Mouse (Mus musculus) megakaryocyte progenitor cell, adult 5-6 weeks (primary cell): ENCODE results near the gene Ccdc87. TPM values are rescaled to one million over a fixed set of nuclear protein-coding genes. Genes with fewer than 3 reads are reported as not detected.
A peak's percentile ranks its signal among the peaks of the same experiment; 100 is the strongest.
"Not testable (repeated sequence)": the region's sequence is repeated elsewhere in the genome, so short reads cannot be mapped to it uniquely, and the experiment has no call there.

ENCODE experiments used
- ATAC-seq: replicated peaks from 2 replicates; pipeline ENCODE4 v1.8.0; 2016; ENCODE audit warnings: mild to moderate bottlenecking, moderate TSS enrichment, inconsistent platforms; ENCODE audit not compliant: poor library complexity
- total RNA-seq, 2 experiments: library from RNA; stranded (forward) in 1 of 2; stranded (reverse) in 1 of 2; fragments of 157-497, 149-512 nt in 1 of 2; fragments of 200-1000 nt in 1 of 2; gene quantifications; 2 replicates each; pipeline versions ENCODE4 v1.2.3 to v1.2.4; 2015 to 2017

Ccdc87 gene
- total RNA-seq (2015) = not detected in 2 replicates
- total RNA-seq (2017) = not detected in 2 replicates

GRCm38 (mm10) chr19:4839149-4839548, at the start of gene Ccdc87, which contains the start of gene Ccs:
Gene Ccdc87 (plus strand): TSS chr19:4839366.
Gene Ccs (minus strand): TSS chr19:4839332.
- ATAC-seq = peak; percentile 98

DNA sequence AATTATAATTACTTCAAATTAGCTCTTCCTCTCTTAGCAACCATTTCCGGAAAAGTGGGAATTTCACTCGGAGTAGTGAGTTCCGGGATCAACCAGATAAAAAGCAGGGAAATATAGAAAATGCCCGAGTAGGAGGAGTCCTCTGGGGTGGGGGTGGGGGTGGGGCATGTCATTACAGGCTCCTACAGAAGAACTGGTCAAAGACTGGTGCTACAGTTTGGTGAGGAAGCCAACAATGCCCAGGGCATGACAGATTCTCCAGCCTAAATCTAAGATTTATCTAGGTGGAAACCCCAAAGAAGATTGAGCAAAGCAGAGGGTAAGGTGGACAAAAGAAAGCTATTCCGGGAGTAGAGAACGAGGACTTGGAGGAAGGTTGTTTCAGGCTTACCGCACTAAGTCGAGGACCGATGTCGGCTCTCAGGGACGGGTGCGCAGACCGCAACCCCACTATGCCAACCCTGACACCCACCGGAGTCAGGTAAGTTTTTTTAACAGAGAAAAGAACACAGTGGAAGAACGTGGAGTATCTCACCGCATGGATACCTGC, 45.8 kb upstream of the Ccdc87 start:
- peak; percentile 13; the same call in 1 of the 2 replicates for ATAC-seq

DNA sequence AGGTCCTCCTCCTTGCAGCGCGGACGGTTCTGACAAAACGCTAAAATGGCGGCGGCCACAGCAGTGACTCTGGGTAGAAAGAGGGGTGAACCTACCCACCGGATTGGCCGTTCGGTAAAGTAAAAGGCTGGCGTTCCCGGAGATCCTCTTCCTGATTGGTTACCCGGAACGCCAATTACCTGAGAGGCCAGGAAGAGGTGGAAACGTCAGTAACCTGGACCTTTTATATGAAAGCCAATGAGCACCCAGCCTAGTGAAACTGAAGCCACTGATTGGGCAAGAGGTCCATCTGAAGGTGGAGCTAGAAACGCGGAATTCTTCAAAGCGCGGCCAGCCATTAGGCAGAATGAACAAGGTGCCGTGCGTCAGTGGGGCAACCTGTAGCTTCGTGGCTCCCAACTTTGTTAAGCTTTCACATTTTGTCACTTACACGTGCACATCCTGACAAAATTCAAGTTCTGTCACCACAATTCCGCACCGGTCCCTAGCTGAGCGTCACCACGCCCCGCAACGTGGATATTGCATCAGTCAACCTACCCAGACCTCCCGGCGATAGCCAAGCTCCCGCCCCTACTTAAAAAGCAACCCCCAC, 45.2 kb upstream of the Ccdc87 start, which contains the start of gene Rbm4:
TSS of gene Rbm4 (minus strand) at position 71 of the 592 bp plus-strand sequence.
- peak; percentile 97 for ATAC-seq

GRCm38 (mm10) chr19:4795929-4796328, 43.2 kb upstream of the Ccdc87 start:
- no peak for ATAC-seq

DNA sequence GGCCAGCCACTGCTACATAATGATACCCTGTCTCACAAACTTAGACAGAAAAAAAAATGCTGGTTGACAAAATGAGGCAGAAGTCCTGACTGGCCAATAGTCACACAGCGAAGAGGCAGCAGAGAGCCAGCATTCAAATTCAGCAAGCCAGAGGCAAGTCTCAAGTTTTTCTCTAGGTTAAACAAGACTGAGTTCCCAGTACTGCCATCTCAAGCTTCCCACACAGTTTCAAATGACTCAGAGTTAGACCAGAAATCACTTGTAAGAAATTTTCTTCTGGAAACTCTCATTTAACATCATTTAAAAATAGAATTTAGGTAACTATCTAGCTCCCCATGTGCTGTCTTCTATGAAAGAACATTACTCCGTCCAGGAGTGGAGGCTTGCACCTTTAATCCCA, 41.3 kb upstream of the Ccdc87 start:
- no peak for ATAC-seq

- ATAC-seq = no peak
Observed at GRCm38 (mm10) chr19:4799083-4799482, 40.1 kb upstream of the Ccdc87 start.

DNA sequence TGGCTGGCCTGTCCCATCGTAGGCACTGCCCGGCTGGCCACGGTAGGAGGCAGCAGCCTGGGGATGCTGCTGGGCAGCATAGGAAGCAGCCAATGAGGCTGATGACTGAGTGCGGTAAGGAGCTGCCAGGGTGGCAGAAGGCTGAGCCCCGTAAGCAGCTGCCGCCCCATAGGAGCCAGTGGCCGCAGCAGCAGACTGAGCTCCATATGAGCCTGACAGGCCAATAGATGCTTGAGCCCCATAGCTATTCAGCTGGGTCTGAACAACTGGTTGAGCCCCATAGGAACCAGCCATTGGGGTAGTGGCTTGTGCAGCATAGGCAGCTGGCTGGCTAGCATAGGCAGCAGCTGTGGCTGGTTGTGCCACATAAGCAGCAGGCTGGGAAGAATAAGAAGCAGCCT, 36.5 kb upstream of the Ccdc87 start:
- ATAC-seq = no peak

GRCm38 (mm10) chr19:4803283-4803682, 35.9 kb upstream of the Ccdc87 start:
- ATAC-seq = no peak

- ATAC-seq = no peak
Observed at GRCm38 (mm10) chr19:4810309-4810708, 28.9 kb upstream of the Ccdc87 start.

GRCm38 (mm10) chr19:4810746-4811062, 28.5 kb upstream of the Ccdc87 start:
- no peak for ATAC-seq

GRCm38 (mm10) chr19:4811063-4811908, 27.9 kb upstream of the Ccdc87 start, which contains the start of the genes Gm21992 and Rbm14:
Gene Gm21992 (minus strand): TSS chr19:4811612.
Gene Rbm14 (minus strand): TSS chr19:4811634.
- peak; percentile 92 for ATAC-seq

- no peak for ATAC-seq
Observed at GRCm38 (mm10) chr19:4811909-4812242, 27.3 kb upstream of the Ccdc87 start.

DNA sequence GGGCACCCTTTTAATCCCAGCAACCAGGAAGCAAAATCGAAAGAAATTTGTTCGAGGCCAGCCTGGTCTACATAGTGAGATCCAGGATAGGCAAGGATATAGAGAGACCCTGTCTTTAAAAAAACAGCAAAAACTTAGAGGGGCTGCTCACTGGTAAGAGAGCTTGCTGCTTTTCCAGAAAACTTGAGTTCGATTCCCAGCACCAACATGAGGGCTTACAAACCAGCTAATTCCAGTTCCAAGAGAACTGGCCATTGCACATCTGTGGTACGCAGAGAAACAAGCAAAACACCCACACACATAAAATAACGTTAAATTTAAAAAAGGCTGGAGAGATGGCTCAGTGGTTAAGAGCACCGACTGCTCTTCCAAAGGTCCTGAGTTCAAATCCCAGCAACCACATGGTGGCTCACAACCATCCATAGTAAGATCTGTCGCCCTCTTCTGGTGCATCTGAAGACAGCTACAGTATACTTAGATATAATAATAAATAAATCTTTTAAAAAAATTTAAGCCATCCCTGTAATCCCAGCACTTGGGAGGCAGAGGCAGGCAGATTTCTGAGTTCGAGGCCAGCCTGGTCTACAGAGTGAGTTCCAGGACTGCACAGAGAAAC, 26.7 kb upstream of the Ccdc87 start:
- not testable (repeated sequence) for ATAC-seq

DNA sequence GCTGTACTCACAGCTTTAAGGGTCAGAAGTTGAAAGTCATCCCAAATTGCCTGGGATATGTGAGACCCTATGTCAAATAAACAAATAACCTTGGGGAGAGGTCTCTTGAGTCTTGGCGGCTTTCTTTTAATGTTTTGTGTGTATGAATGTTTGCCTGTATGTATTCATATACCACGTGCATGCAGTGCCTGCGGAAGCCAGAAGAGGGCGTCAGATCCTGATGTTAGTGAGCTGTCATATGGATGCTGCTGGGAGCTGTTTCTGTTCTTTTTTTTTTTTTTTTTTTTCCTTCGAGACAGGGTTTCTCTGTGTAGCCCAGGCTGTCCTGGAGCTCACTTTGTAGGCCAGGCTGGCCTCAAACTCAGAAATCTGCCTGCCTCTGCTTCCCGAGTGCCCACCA, 26.2 kb upstream of the Ccdc87 start:
- ATAC-seq = no peak

DNA sequence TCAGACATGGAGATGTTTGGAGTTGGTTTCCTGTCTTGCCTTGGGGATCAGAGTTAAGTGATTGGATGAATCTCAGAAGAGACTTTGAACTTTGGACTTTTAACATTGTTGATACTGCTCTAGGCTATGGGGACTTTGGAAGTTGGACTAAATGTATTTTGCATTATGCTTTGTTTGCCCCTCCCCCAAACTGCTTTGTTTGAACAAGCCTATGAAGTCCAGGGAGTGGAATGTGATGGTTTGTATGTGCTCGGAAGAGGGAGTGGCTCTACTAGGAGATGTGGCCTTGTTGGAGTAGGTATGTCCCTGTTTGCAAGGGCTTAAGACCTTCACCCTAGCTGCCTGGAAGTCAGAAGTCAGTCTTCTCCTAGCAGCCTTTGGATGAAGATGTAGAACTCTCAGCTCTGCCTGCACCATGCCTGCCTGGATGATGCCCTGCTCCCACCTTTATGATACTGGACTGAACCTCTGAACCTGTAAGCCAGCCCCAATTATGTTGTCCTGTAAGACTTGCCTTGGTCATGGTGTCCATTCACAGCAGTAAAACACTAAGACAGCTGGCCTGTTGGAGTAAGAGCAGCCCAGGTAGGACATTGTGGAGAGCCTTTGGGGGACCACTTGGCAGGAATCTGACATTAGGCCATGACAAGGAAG, 21.9 kb upstream of the Ccdc87 start:
- no peak for ATAC-seq

- ATAC-seq = no peak
Observed at GRCm38 (mm10) chr19:4820678-4821303, 18.4 kb upstream of the Ccdc87 start.

GRCm38 (mm10) chr19:4828444-4829114, 10.6 kb upstream of the Ccdc87 start:
- no peak for ATAC-seq

- no peak for ATAC-seq
Observed at GRCm38 (mm10) chr19:4829156-4829555, 10.0 kb upstream of the Ccdc87 start.

DNA sequence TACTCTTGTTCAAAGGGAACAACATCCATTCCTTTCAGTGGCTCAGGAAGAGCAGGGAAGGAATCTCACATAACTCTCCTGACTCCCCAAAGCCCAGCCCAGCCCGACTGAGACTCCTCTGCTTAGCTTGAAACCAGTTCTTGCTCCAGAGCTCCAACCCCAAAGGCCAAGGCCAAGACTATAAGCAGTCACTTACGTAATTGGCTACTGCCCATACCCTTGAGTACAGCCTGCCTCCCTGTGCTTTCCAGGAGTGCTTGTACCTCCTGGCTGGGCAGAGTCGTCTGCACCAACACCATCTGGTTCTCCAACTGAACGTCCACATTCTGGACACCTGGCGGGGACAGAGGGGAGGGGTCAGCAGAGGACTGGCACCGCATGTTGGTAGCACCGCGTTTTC, 5.2 kb upstream of the Ccdc87 start:
- no peak for ATAC-seq

DNA sequence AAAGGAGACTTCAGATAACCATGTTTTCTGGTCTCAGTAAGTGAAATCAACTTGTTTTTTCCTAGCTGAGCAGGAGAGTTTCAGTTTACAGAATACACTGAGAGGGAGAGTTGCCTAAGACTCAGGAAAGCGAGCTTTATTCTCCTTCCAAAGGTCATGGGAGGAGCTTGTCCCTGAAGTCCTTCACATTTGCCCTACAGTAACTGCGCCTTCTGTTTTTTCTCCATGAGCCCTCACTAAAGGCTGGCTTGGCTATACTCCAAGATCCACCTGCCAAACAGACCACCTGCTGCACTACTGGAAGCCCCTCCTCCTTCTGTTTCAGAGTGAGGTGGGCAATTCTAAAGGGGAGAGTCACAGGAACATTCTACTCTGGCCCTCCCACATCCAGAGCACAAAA, 3.1 kb upstream of the Ccdc87 start:
- no peak for ATAC-seq
